Mouse (Mus musculus) forebrain, embryonic 14.5 days (tissue): ENCODE measurements around the gene Tmem170. TPM values are rescaled to one million over a fixed set of nuclear protein-coding genes. Genes with fewer than 3 reads are reported as not detected.

Experiments
- ATAC-seq: fragments of 200-750 bp; cut with Nextera tagmentation; 2 replicates; pipeline ENCODE4 v1.8.0; 2017; ENCODE audit warnings: mild to moderate bottlenecking, moderate library complexity
- DNase-seq: peaks from one replicate; pipeline ENCODE4 v3.0.0-alpha.2; 2015; ENCODE audit warnings: low spot score
- H3K27ac ChIP-seq: fragments of 300-500 bp; sonication (generic); 2 replicates; pipeline ENCODE4 v1.5.1; 2014; ENCODE audit warnings: low read depth, mild to moderate bottlenecking, control low read depth, low read length, moderate library complexity
- H3K27me3 ChIP-seq: fragments of 300-500 bp; sonication (generic); replicated peaks from 2 replicates; pipeline ENCODE4 v1.6.1; 2014; ENCODE audit warnings: low read length, control low read depth, mixed read lengths; ENCODE audit not compliant: control insufficient read depth, insufficient read depth
- H3K36me3 ChIP-seq: fragments of 300-500 bp; sonication (generic); 2 replicates; pipeline ENCODE4 v1.6.1; 2014; ENCODE audit warnings: low read length, control low read depth; ENCODE audit not compliant: control insufficient read depth, insufficient read depth
- H3K4me1 ChIP-seq: fragments of 300-500 bp; sonication (generic); 2 replicates; pipeline ENCODE4 v1.6.1; 2014; ENCODE audit warnings: antibody characterized with exemption, low read length, control low read depth; ENCODE audit not compliant: control insufficient read depth, insufficient read depth
- H3K4me2 ChIP-seq: fragments of 300-500 bp; sonication (generic); 2 replicates; pipeline ENCODE4 v1.6.1; 2014; ENCODE audit warnings: mild to moderate bottlenecking, control low read depth, low read length
- H3K4me3 ChIP-seq: fragments of 300-500 bp; sonication (generic); 2 replicates; pipeline ENCODE4 v1.5.1; 2014; ENCODE audit warnings: low read depth, low read length, control low read depth
- H3K9ac ChIP-seq: fragments of 300-500 bp; sonication (generic); 2 replicates; pipeline ENCODE4 v1.6.1; 2014; ENCODE audit warnings: mild to moderate bottlenecking, low read length, control low read depth, moderate library complexity
- H3K9me3 ChIP-seq: fragments of 300-500 bp; sonication (generic); replicated peaks from 2 replicates; pipeline ENCODE4 v1.6.1; 2016; ENCODE audit warnings: low read length, control low read depth, mixed read lengths; ENCODE audit not compliant: control insufficient read depth
- WGBS: fragments of 180-500 bp; shearing (Covaris S2); extraction: QIAGEN DNeasy Blood & Tissue Kit; methylation state at CpG from one replicate; pipeline ENCODE4 v1.1.7; 2014; 5-methylcytosine and 5-hydroxymethylcytosine counted together
- polyA plus RNA-seq: library from polyadenylated mRNA; unstranded; fragments of >200 nt; fragmentation: Nextera tagmentation; extraction: Ambion mirVana; gene quantifications from 2 replicates; pipeline ENCODE4 v1.2.1, GENCODE M21; 2014

Gene Tmem170
- polyA plus RNA-seq, 1 experiment from 2014 or later = 2.7 TPM

DNA sequence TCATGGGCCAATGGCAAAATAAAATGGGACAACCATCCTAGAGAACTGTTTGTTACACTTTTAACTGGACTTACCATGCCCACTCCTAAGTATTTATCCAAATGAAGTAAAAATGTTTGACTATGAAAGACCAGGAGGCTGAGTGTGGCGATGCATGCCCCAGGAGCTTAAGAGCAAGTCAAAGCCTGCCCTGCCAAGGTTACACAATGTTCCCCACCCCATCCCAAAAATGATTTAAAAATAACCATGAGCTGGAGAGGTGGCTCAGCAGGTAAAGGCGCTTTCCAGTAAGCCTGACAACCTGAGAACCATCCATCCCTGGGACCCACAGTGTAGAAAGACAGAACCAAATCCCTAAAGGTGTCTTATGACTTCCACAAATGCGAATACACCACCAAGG, 58.0 kb downstream of the Tmem170 start:
- Histone ChIP-seq H3K27me3 (no peaks in the 10 kb centered on the region), H3K4me3 (no peak overlapping the region), H3K4me2 (no peak overlapping the region), H3K4me1 (no peaks in the 10 kb centered on the region), H3K9me3 (no peaks in the 10 kb centered on the region), H3K36me3 (peaks cover 21% of the 10 kb centered on the region; the same call in 1 of the 2 replicates), H3K9ac (no peak overlapping the region), H3K27ac (no peak overlapping the region)
- ATAC-seq (no peak), DNase-seq (no peak)
- 93% methylated on average over 3 of the region's 3 CpGs for WGBS

DNA sequence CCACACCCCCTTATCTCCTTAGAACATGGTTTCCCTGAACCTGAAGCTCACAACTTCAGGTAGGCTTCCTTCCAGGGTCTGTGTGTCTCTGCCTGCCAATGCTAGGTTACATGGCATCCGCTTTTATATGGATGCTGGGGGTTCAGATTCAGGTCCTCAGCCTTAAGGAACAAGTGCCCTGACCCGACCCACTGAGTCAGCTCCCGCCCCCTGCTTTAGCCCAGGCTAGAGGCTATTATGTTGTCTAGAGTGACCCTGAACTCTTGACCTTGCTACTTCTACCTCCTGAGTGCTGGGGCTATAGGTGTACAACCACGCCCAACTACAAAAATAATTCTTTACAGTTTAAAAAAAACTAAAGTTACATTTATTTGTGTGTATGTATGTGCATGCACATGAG, 61.5 kb downstream of the Tmem170 start:
- WGBS = 96% methylated on average over 4 of the region's 4 CpGs
- Histone ChIP-seq H3K9me3 (no peaks in the 10 kb centered on the region), H3K9ac (no peak overlapping the region), H3K36me3 (peaks cover 9% of the 10 kb centered on the region; the same call in 1 of the 2 replicates), H3K27me3 (no peaks in the 10 kb centered on the region), H3K27ac (no peak overlapping the region), H3K4me3 (no peak overlapping the region), H3K4me2 (no peak overlapping the region), H3K4me1 (no peaks in the 10 kb centered on the region)
- ATAC-seq (no peak), DNase-seq (no peak)

DNA sequence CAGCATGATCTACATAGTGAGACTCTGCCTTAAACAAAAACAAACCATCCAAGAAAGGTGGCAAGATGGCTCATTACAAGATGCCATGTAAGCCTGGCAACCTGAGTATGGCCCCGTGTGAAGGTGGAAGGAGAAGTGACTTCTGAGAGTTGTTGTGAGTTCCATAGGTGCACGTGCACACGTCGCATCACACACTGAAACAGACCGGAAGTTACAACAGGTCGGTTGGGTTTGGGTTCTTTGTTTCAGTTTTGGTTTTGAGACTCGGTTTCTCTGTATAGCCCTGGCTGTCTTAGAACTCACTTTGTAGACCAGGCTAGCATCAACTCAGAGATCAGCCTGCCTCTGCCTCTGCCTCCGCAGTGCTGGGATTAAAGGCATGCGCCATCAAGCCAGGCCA, 62.7 kb downstream of the Tmem170 start:
- H3K9ac ChIP-seq = no peak overlapping the region
- DNase-seq (no peak), ATAC-seq (no peak)
- H3K27me3 ChIP-seq = no peaks in the 10 kb centered on the region
- H3K27ac ChIP-seq = no peak overlapping the region
- no peaks in the 10 kb centered on the region for H3K9me3 ChIP-seq
- no peaks in the 10 kb centered on the region for H3K4me1 ChIP-seq
- no peak overlapping the region for H3K4me3 ChIP-seq
- H3K36me3 ChIP-seq = 0 out of 2 replicates have a peak, but pooled peaks cover 7% of the 10 kb centered on the region
- H3K4me2 ChIP-seq = no peak overlapping the region
- 97% methylated on average over 9 of the region's 9 CpGs for WGBS

Other genes starting within 250 kb of the Tmem170 start
- gene Ldhd, start 246.4 kb downstream of the Tmem170 start, polyA plus RNA-seq = 0.20 and 0.22 TPM in 2 replicates
- 26.1 and 32.9 TPM in 2 replicates for gene Zfp1, start 233.3 kb downstream of the Tmem170 start, polyA plus RNA-seq
- gene Ctrb1, start 185.7 kb downstream of the Tmem170 start, polyA plus RNA-seq = not detected in 2 replicates
- gene Bcar1, start 132.9 kb downstream of the Tmem170 start, polyA plus RNA-seq = 41.2 and 44.2 TPM in 2 replicates
- gene Cfdp1, start 22.5 kb downstream of the Tmem170 start, polyA plus RNA-seq = 173 and 178 TPM in 2 replicates
- 2.6 TPM in 2 replicates for gene Chst5, start 33.7 kb upstream of the Tmem170 start, polyA plus RNA-seq
- 11.8 and 14.3 TPM in 2 replicates for gene Tmem231, start 57.1 kb upstream of the Tmem170 start, polyA plus RNA-seq
- gene Gabarapl2, start 64.0 kb upstream of the Tmem170 start, polyA plus RNA-seq = 518 and 525 TPM in 2 replicates
- 5.6 and 5.8 TPM in 2 replicates for gene Adat1, start 115.6 kb upstream of the Tmem170 start, polyA plus RNA-seq
- gene Kars, start 134.6 kb upstream of the Tmem170 start, polyA plus RNA-seq = 189 and 194 TPM in 2 replicates
- gene Terf2ip, start 134.6 kb upstream of the Tmem170 start, polyA plus RNA-seq = 22.6 and 33.3 TPM in 2 replicates
- 0.23 and 0.64 TPM in 2 replicates for gene Gm6793, start 138.3 kb upstream of the Tmem170 start, polyA plus RNA-seq